Mouse (Mus musculus) liver, adult 2 months (tissue): ENCODE results near the gene Eral1. TPM values are rescaled to one million over a fixed set of nuclear protein-coding genes. Genes with fewer than 3 reads are reported as not detected.

ENCODE experiments used
- DNase-seq: peaks from one replicate; pipeline ENCODE4 v3.0.0-alpha.2; 2011; ENCODE audit warnings: low read depth, low spot score; ENCODE audit errors: extremely low read depth
- H3K27ac ChIP-seq: fragments of 200-500 bp; replicated peaks from 2 replicates; pipeline ENCODE4 v1.5.1; 2012; ENCODE audit warnings: low read depth, mild to moderate bottlenecking, control low read depth, inconsistent platforms, low read length; ENCODE audit not compliant: insufficient read depth
- H3K27me3 ChIP-seq: fragments of 200-500 bp; 2 replicates; pipeline ENCODE4 v1.6.1; 2012; ENCODE audit warnings: mild to moderate bottlenecking, moderate library complexity, low read length, inconsistent platforms; ENCODE audit not compliant: control insufficient read depth, insufficient read depth
- H3K36me3 ChIP-seq: fragments of 200-500 bp; 2 replicates; pipeline ENCODE4 v1.6.1; 2012; ENCODE audit warnings: low read length, inconsistent platforms; ENCODE audit not compliant: control insufficient read depth, insufficient read depth
- H3K4me1 ChIP-seq: fragments of 200-500 bp; 2 replicates; pipeline ENCODE4 v1.6.1; 2011; ENCODE audit warnings: low read length; ENCODE audit not compliant: control insufficient read depth, insufficient read depth
- H3K4me3 ChIP-seq: fragments of 200-500 bp; 2 replicates; pipeline ENCODE4 v1.5.1; 2011; ENCODE audit warnings: low read depth, mild to moderate bottlenecking, control low read depth, low read length, moderate library complexity; ENCODE audit not compliant: insufficient read depth
- H3K79me2 ChIP-seq: fragments of 200-500 bp; 2 replicates; pipeline ENCODE4 v1.6.1; 2012; ENCODE audit warnings: inconsistent platforms, mild to moderate bottlenecking, low read length, moderate library complexity; ENCODE audit not compliant: control insufficient read depth, insufficient read depth
- H3K9ac ChIP-seq: fragments of 200-500 bp; 2 replicates; pipeline ENCODE4 v1.6.1; 2012; ENCODE audit warnings: low read depth, mild to moderate bottlenecking, control low read depth, inconsistent platforms, low read length
- CTCF ChIP-seq: fragments of 200-500 bp; IDR thresholded peaks from 2 replicates; pipeline ENCODE4 v1.5.1; 2011; ENCODE audit warnings: low read depth, low read length, control low read depth
- POLR2A ChIP-seq: fragments of 200-500 bp; IDR thresholded peaks from 2 replicates; pipeline ENCODE4 v1.6.1; 2011; ENCODE audit warnings: low read length, control low read depth; ENCODE audit not compliant: insufficient read depth; ENCODE audit errors: extremely low read depth
- WGBS: fragments of 180-500 bp; shearing (Covaris S2); methylation state at CpG from one replicate; pipeline ENCODE4 v1.1.7; 2018; 5-methylcytosine and 5-hydroxymethylcytosine counted together
- polyA plus RNA-seq: library from polyadenylated mRNA; depleted of rRNA; stranded (reverse); fragments of >200 nt; gene quantifications from 2 replicates; pipeline ENCODE4 v1.2.3, GENCODE M21; 2012; rRNA removed
- total RNA-seq: library from RNA; depleted of rRNA; stranded (reverse); fragments of >200 nt; gene quantifications from 2 replicates; pipeline ENCODE4 v1.2.3, GENCODE M21; 2014; rRNA removed

Eral1 gene
- total and polyA plus RNA-seq, 2 experiments, result 16.4 to 27.2 TPM

DNA sequence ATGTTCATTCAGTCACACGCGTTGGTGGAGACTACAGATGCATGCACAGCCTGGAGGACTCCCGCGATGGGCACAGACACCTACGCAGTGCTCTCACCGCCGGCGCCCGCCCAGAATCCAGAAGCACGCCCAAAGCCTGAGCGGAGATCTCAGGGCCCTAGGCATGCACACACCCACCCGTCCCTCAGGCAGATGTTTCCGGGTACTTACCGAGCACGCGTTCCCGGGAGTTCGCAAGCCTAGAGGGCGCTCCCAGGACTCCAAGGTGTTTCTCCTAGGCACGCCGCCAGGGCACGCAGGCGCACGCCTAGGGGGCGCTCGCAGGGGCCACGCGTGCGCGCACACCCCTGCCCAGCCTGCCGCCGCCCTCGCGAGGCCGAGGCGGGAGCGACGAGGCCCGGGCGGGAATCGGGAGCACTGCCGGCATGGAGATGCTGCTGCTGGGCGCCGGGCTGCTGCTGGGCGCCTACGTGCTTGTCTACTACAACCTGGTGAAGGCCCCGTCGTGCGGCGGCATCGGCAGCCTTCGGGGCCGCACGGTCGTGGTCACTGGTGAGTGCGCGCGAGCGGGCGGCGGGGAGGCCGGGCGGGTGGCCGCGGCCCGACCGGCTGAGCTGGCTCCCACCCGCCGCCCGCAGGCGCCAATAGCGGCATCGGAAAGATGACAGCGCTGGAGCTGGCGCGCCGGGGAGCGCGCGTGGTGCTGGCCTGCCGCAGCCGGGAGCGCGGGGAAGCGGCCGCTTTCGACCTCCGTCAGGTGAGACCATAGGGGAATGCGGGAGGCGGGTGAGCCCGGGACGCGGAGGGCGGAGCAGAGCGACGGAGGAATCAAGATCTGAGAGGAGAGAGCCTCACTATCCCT, 48.0 kb downstream of the Eral1 start, which contains the start of gene Dhrs13:
Dhrs13 (plus strand) TSS at position 334 of the 862 bp plus-strand sequence.
- H3K4me1 ChIP-seq, result peaks cover 11% of the 10 kb centered on the region
- peak within 1 kb of the TSS; percentile 6; the same call in 1 of the 2 replicates for H3K27ac ChIP-seq
- peaks cover 9% of the 10 kb centered on the region; the same call in 1 of the 2 replicates for H3K36me3 ChIP-seq
- peak within 1 kb of the TSS; percentile 57 for H3K4me3 ChIP-seq
- TF ChIP-seq CTCF (peak; percentile 84), POLR2A (no peak)
- DNase-seq, result peak; percentile 72
- WGBS, result under 1% methylated on average over 96 of the region's 96 CpGs
- peak within 1 kb of the TSS; percentile 69 for H3K9ac ChIP-seq
- no peaks in the 10 kb centered on the region for H3K79me2 ChIP-seq
- H3K27me3 ChIP-seq, result no peaks in the 10 kb centered on the region

GRCm38 (mm10) chr11:78031389-78031788, 48.8 kb downstream of the Eral1 start:
- no peak overlapping the region for H3K9ac ChIP-seq
- H3K79me2 ChIP-seq, result no peaks in the 10 kb centered on the region
- no peak for DNase-seq
- H3K4me1 ChIP-seq, result peaks cover 11% of the 10 kb centered on the region
- H3K4me3 ChIP-seq, result no peak overlapping the region
- TF ChIP-seq CTCF, result no peak
- no peak for TF ChIP-seq POLR2A
- H3K36me3 ChIP-seq, result peaks cover 14% of the 10 kb centered on the region
- H3K27ac ChIP-seq, result no peak overlapping the region
- H3K27me3 ChIP-seq, result no peaks in the 10 kb centered on the region
- WGBS, result 47% methylated on average over 6 of the region's 6 CpGs

GRCm38 (mm10) chr11:78030600-78030999, 49.6 kb downstream of the Eral1 start:
- DNase-seq, result no peak
- no peaks in the 10 kb centered on the region for H3K79me2 ChIP-seq
- peaks cover 20% of the 10 kb centered on the region for H3K36me3 ChIP-seq
- no peak for TF ChIP-seq POLR2A
- no peak for TF ChIP-seq CTCF
- H3K27me3 ChIP-seq, result no peaks in the 10 kb centered on the region
- peaks cover 11% of the 10 kb centered on the region for H3K4me1 ChIP-seq
- H3K9ac ChIP-seq, result no peak overlapping the region
- H3K27ac ChIP-seq, result no peak overlapping the region
- H3K4me3 ChIP-seq, result no peak overlapping the region
- 79% methylated on average over 2 of the region's 2 CpGs for WGBS

- peaks cover 31% of the 10 kb centered on the region for H3K36me3 ChIP-seq
- H3K4me1 ChIP-seq, result peaks cover 11% of the 10 kb centered on the region
- no peaks in the 10 kb centered on the region for H3K27me3 ChIP-seq
- no peak overlapping the region for H3K9ac ChIP-seq
- H3K79me2 ChIP-seq, result no peaks in the 10 kb centered on the region
- H3K27ac ChIP-seq, result no peak overlapping the region
- DNase-seq, result no peak
- H3K4me3 ChIP-seq, result no peak overlapping the region
- TF ChIP-seq POLR2A (no peak), CTCF (no peak)
- 89% methylated on average over 8 of the region's 8 CpGs for WGBS
Measured at GRCm38 (mm10) chr11:78029240-78029639, 50.9 kb downstream of the Eral1 start.

DNA sequence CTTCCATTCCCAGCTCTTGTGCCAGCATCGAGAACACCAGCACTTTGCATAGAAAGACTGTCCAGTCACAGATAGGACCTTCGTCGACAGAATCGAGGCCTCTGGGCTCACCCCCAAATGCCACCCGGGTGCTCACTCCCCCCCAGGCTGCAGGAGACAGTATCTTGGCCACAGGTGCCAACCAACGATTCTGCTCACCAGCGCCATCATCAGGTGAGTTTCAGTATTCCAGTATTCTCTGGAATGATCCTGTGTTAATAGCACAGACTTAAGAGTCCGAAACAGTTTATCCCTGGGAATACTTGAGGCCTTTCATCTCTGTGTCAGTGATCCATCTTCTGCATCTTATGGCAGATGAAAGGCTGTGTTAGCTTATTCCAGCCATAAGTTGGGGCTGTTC, 56.6 kb downstream of the Eral1 start:
- 82% methylated on average over 8 of the region's 8 CpGs for WGBS

More for the DNA sequence above, 56.6 kb downstream of the Eral1 start:
- Histone ChIP-seq H3K79me2 (no peaks in the 10 kb centered on the region), H3K4me1 (no peaks in the 10 kb centered on the region), H3K27ac (no peak overlapping the region), H3K27me3 (no peaks in the 10 kb centered on the region), H3K36me3 (peaks cover 62% of the 10 kb centered on the region), H3K4me3 (no peak overlapping the region), H3K9ac (no peak overlapping the region)
- TF ChIP-seq CTCF, result peak; percentile 50
- no peak for TF ChIP-seq POLR2A
- DNase-seq, result no peak

Other genes with a start within 250 kb of the Eral1 start
- 238 and 251 TPM in 2 replicates for gene Pipox, start 186.3 kb downstream of the Eral1 start, total RNA-seq
- 219 and 222 TPM in 2 replicates for gene Pipox, start 186.3 kb downstream of the Eral1 start, polyA plus RNA-seq
- not detected in 2 replicates for gene Sez6, start 149.6 kb downstream of the Eral1 start, total RNA-seq
- gene Sez6, start 149.6 kb downstream of the Eral1 start, polyA plus RNA-seq, result not detected in 2 replicates
- 3.6 and 7.5 TPM in 2 replicates for gene Phf12, start 97.6 kb downstream of the Eral1 start, total RNA-seq
- 18.6 and 24.9 TPM in 2 replicates for gene Phf12, start 97.6 kb downstream of the Eral1 start, polyA plus RNA-seq
- gene Dhrs13, start 48.1 kb downstream of the Eral1 start, total RNA-seq, result 4.3 and 6.0 TPM in 2 replicates
- 5.4 and 6.0 TPM in 2 replicates for gene Dhrs13, start 48.1 kb downstream of the Eral1 start, polyA plus RNA-seq
- gene Flot2, start 42.5 kb downstream of the Eral1 start, total RNA-seq, result 19.1 and 23.0 TPM in 2 replicates
- 66.5 and 70.7 TPM in 2 replicates for gene Flot2, start 42.5 kb downstream of the Eral1 start, polyA plus RNA-seq
- gene Fam222b, start 14.3 kb upstream of the Eral1 start, total RNA-seq, result 2.5 and 3.4 TPM in 2 replicates
- 12.5 and 13.6 TPM in 2 replicates for gene Fam222b, start 14.3 kb upstream of the Eral1 start, polyA plus RNA-seq
- 8.8 and 11.1 TPM in 2 replicates for gene Traf4, start 85.2 kb upstream of the Eral1 start, total RNA-seq
- gene Traf4, start 85.2 kb upstream of the Eral1 start, polyA plus RNA-seq, result 69.0 and 73.5 TPM in 2 replicates
- gene Nek8, start 96.3 kb upstream of the Eral1 start, total RNA-seq, result 4.1 and 5.2 TPM in 2 replicates
- 5.2 and 7.2 TPM in 2 replicates for gene Nek8, start 96.3 kb upstream of the Eral1 start, polyA plus RNA-seq
- 44.8 and 50.7 TPM in 2 replicates for gene Tlcd1, start 96.3 kb upstream of the Eral1 start, total RNA-seq
- gene Tlcd1, start 96.3 kb upstream of the Eral1 start, polyA plus RNA-seq, result 46.6 and 61.5 TPM in 2 replicates
- 318 and 352 TPM in 2 replicates for gene Rpl23a, start 103.2 kb upstream of the Eral1 start, total RNA-seq
- 88.5 and 110 TPM in 2 replicates for gene Rpl23a, start 103.2 kb upstream of the Eral1 start, polyA plus RNA-seq
- 2.6 and 2.8 TPM in 2 replicates for gene Rab34, start 108.0 kb upstream of the Eral1 start, total RNA-seq
- gene Rab34, start 108.0 kb upstream of the Eral1 start, polyA plus RNA-seq, result 5.2 and 5.3 TPM in 2 replicates
- gene Proca1, start 113.0 kb upstream of the Eral1 start, total RNA-seq, result 0.55 and 0.60 TPM in 2 replicates
- gene Proca1, start 113.0 kb upstream of the Eral1 start, polyA plus RNA-seq, result 0.24 and 0.35 TPM in 2 replicates
- gene Sdf2, start 165.4 kb upstream of the Eral1 start, total RNA-seq, result 45.5 and 48.1 TPM in 2 replicates
- 63.9 and 70.1 TPM in 2 replicates for gene Sdf2, start 165.4 kb upstream of the Eral1 start, polyA plus RNA-seq
- 11.0 and 13.0 TPM in 2 replicates for gene Supt6, start 165.6 kb upstream of the Eral1 start, total RNA-seq
- gene Supt6, start 165.6 kb upstream of the Eral1 start, polyA plus RNA-seq, result 8.0 and 8.9 TPM in 2 replicates
- gene 2610507B11Rik, start 181.4 kb upstream of the Eral1 start, total RNA-seq, result 66.7 and 68.6 TPM in 2 replicates
- gene 2610507B11Rik, start 181.4 kb upstream of the Eral1 start, polyA plus RNA-seq, result 42.5 and 43.6 TPM in 2 replicates
- gene BC030499, start 210.5 kb upstream of the Eral1 start, total RNA-seq, result 0.18 and 0.27 TPM in 2 replicates
- 0.11 and 0.13 TPM in 2 replicates for gene BC030499, start 210.5 kb upstream of the Eral1 start, polyA plus RNA-seq
- 0.54 and 0.83 TPM in 2 replicates for gene Spag5, start 221.1 kb upstream of the Eral1 start, total RNA-seq
- gene Spag5, start 221.1 kb upstream of the Eral1 start, polyA plus RNA-seq, result 0.15 and 0.19 TPM in 2 replicates
- 15.8 and 16.9 TPM in 2 replicates for gene Aldoc, start 242.6 kb upstream of the Eral1 start, total RNA-seq
- gene Aldoc, start 242.6 kb upstream of the Eral1 start, polyA plus RNA-seq, result 8.8 and 19.1 TPM in 2 replicates
- 6.6 and 8.6 TPM in 2 replicates for gene Pigs, start 248.0 kb upstream of the Eral1 start, total RNA-seq
- 34.9 and 35.5 TPM in 2 replicates for gene Pigs, start 248.0 kb upstream of the Eral1 start, polyA plus RNA-seq